Mouse (Mus musculus): ENCODE measurements at regions not wholly inside any gene's neighbourhood (a gene's known extent, or its start where the extent isn't known, plus 50 kb on each side); places are given as distances from the start of the nearest gene placed in this dataset.

- Histone ChIP-seq H3K4me2 (replicated peaks) (no peak overlapping the region), H3K27me3 (replicated peaks) (no peaks in the 10 kb centered on the region), H3K27ac (no peak overlapping the region), H3K9me3 (no peaks in the 10 kb centered on the region), H3K36me3 (no peaks in the 10 kb centered on the region), H3K4me3 (replicated peaks) (no peak overlapping the region), H3K9ac (no peak overlapping the region), H3K4me1 (replicated peaks) (no peaks in the 10 kb centered on the region)
- WGBS, result 73% methylated on average over 3 of the region's 3 CpGs
- ATAC-seq, result no peak
Measured at GRCm38 (mm10) chr1:56453756-56454155, 183.5 kb downstream of the Hsfy2 start.

- 74% methylated on average over 1 of the region's 1 CpGs for WGBS
- H3K9me3 ChIP-seq, result no peaks in the 10 kb centered on the region
- H3K4me2 ChIP-seq (replicated peaks), result no peak overlapping the region
- no peak overlapping the region for H3K4me3 ChIP-seq (replicated peaks)
- no peaks in the 10 kb centered on the region for H3K27me3 ChIP-seq (replicated peaks)
- no peaks in the 10 kb centered on the region for H3K36me3 ChIP-seq
- no peaks in the 10 kb centered on the region for H3K4me1 ChIP-seq (replicated peaks)
- H3K27ac ChIP-seq, result no peak overlapping the region
- ATAC-seq, result no peak
- no peak overlapping the region for H3K9ac ChIP-seq
Measured at GRCm38 (mm10) chr1:56442835-56443234, 194.4 kb downstream of the Hsfy2 start.

GRCm38 (mm10) chr1:56406786-56407185 is 230.4 kb downstream of the Hsfy2 start:
- no peaks in the 10 kb centered on the region for H3K4me1 ChIP-seq (replicated peaks)
- H3K4me2 ChIP-seq (replicated peaks), result no peak overlapping the region
- no peaks in the 10 kb centered on the region for H3K27me3 ChIP-seq (replicated peaks)
- no peak overlapping the region for H3K9ac ChIP-seq
- no peak overlapping the region for H3K4me3 ChIP-seq (replicated peaks)
- ATAC-seq, result no peak
- no peak overlapping the region for H3K27ac ChIP-seq
- 79% methylated on average over 1 of the region's 1 CpGs for WGBS
- no peaks in the 10 kb centered on the region for H3K36me3 ChIP-seq
- H3K9me3 ChIP-seq, result no peaks in the 10 kb centered on the region

- no peaks in the 10 kb centered on the region for H3K9me3 ChIP-seq
- H3K4me3 ChIP-seq (replicated peaks), result no peak overlapping the region
- H3K4me1 ChIP-seq (replicated peaks), result no peaks in the 10 kb centered on the region
- H3K9ac ChIP-seq, result no peak overlapping the region
- no peaks in the 10 kb centered on the region for H3K27me3 ChIP-seq (replicated peaks)
- no peak overlapping the region for H3K4me2 ChIP-seq (replicated peaks)
- H3K36me3 ChIP-seq, result no peaks in the 10 kb centered on the region
- WGBS, result 78% methylated on average over 2 of the region's 2 CpGs
- no peak for ATAC-seq
- H3K27ac ChIP-seq, result no peak overlapping the region
Measured at GRCm38 (mm10) chr1:56403351-56403750, 233.9 kb downstream of the Hsfy2 start.

GRCm38 (mm10) chr1:56395832-56396231 is 241.4 kb downstream of the Hsfy2 start:
- Histone ChIP-seq H3K4me3 (replicated peaks) (no peak overlapping the region), H3K9me3 (no peaks in the 10 kb centered on the region), H3K27ac (no peak overlapping the region), H3K27me3 (replicated peaks) (no peaks in the 10 kb centered on the region), H3K36me3 (no peaks in the 10 kb centered on the region), H3K4me2 (replicated peaks) (no peak overlapping the region), H3K9ac (no peak overlapping the region), H3K4me1 (replicated peaks) (no peaks in the 10 kb centered on the region)
- no peak for ATAC-seq
- WGBS, result 78% methylated on average over 6 of the region's 6 CpGs

GRCm38 (mm10) chr1:56387086-56387485 is 250.1 kb downstream of the Hsfy2 start:
- no peaks in the 10 kb centered on the region for H3K36me3 ChIP-seq
- ATAC-seq, result no peak
- no peaks in the 10 kb centered on the region for H3K4me1 ChIP-seq (replicated peaks)
- no peaks in the 10 kb centered on the region for H3K27me3 ChIP-seq (replicated peaks)
- H3K9me3 ChIP-seq, result no peaks in the 10 kb centered on the region
- no peak overlapping the region for H3K4me2 ChIP-seq (replicated peaks)
- H3K4me3 ChIP-seq (replicated peaks), result no peak overlapping the region
- H3K9ac ChIP-seq, result no peak overlapping the region
- WGBS, result 59% methylated on average over 6 of the region's 6 CpGs
- no peak overlapping the region for H3K27ac ChIP-seq

GRCm38 (mm10) chr1:56366319-56366718 is 270.9 kb downstream of the Hsfy2 start:
- Histone ChIP-seq H3K27ac (no peak overlapping the region), H3K9ac (no peak overlapping the region), H3K4me3 (replicated peaks) (no peak overlapping the region), H3K4me1 (replicated peaks) (no peaks in the 10 kb centered on the region), H3K4me2 (replicated peaks) (no peak overlapping the region), H3K9me3 (no peaks in the 10 kb centered on the region), H3K27me3 (replicated peaks) (no peaks in the 10 kb centered on the region), H3K36me3 (no peaks in the 10 kb centered on the region)
- ATAC-seq, result no peak
- 73% methylated on average over 2 of the region's 2 CpGs for WGBS

GRCm38 (mm10) chr1:56360857-56361256 is 276.4 kb downstream of the Hsfy2 start:
- ATAC-seq, result no peak
- Histone ChIP-seq H3K4me3 (replicated peaks) (no peak overlapping the region), H3K9me3 (no peaks in the 10 kb centered on the region), H3K27me3 (replicated peaks) (no peaks in the 10 kb centered on the region), H3K4me2 (replicated peaks) (no peak overlapping the region), H3K9ac (no peak overlapping the region), H3K4me1 (replicated peaks) (no peaks in the 10 kb centered on the region), H3K36me3 (no peaks in the 10 kb centered on the region), H3K27ac (no peak overlapping the region)
- WGBS, result 81% methylated on average over 5 of the region's 5 CpGs

- Histone ChIP-seq H3K4me2 (replicated peaks) (no peak overlapping the region), H3K9me3 (no peaks in the 10 kb centered on the region), H3K9ac (no peak overlapping the region), H3K36me3 (no peaks in the 10 kb centered on the region), H3K27ac (no peak overlapping the region), H3K27me3 (replicated peaks) (no peaks in the 10 kb centered on the region), H3K4me1 (replicated peaks) (no peaks in the 10 kb centered on the region), H3K4me3 (replicated peaks) (no peak overlapping the region)
- no peak for ATAC-seq
- WGBS, result 65% methylated on average over 4 of the region's 4 CpGs
Measured at GRCm38 (mm10) chr1:56346638-56347037, 290.6 kb downstream of the Hsfy2 start.

GRCm38 (mm10) chr1:56344952-56345351 is 292.3 kb downstream of the Hsfy2 start:
- no peak overlapping the region for H3K9ac ChIP-seq
- H3K36me3 ChIP-seq, result no peaks in the 10 kb centered on the region
- H3K4me3 ChIP-seq (replicated peaks), result no peak overlapping the region
- no peaks in the 10 kb centered on the region for H3K27me3 ChIP-seq (replicated peaks)
- 75% methylated on average over 6 of the region's 6 CpGs for WGBS
- no peak overlapping the region for H3K27ac ChIP-seq
- H3K4me2 ChIP-seq (replicated peaks), result no peak overlapping the region
- no peaks in the 10 kb centered on the region for H3K4me1 ChIP-seq (replicated peaks)
- ATAC-seq, result no peak
- no peaks in the 10 kb centered on the region for H3K9me3 ChIP-seq

GRCm38 (mm10) chr1:56327381-56327780 is 309.9 kb downstream of the Hsfy2 start:
- H3K4me2 ChIP-seq (replicated peaks), result no peak overlapping the region
- no peak overlapping the region for H3K4me3 ChIP-seq (replicated peaks)
- H3K4me1 ChIP-seq (replicated peaks), result no peaks in the 10 kb centered on the region
- H3K27ac ChIP-seq, result no peak overlapping the region
- no peaks in the 10 kb centered on the region for H3K27me3 ChIP-seq (replicated peaks)
- H3K9me3 ChIP-seq, result no peaks in the 10 kb centered on the region
- H3K9ac ChIP-seq, result no peak overlapping the region
- WGBS, result 79% methylated on average over 5 of the region's 5 CpGs
- no peaks in the 10 kb centered on the region for H3K36me3 ChIP-seq
- ATAC-seq, result no peak

- no peak for ATAC-seq
- no peak overlapping the region for H3K27ac ChIP-seq
Measured at GRCm38 (mm10) chr1:56308586-56308985, 328.6 kb downstream of the Hsfy2 start.

GRCm38 (mm10) chr1:56294391-56294790 is 342.8 kb downstream of the Hsfy2 start:
- H3K27ac ChIP-seq, result no peak overlapping the region
- H3K36me3 ChIP-seq, result no peaks in the 10 kb centered on the region
- 63% methylated on average over 2 of the region's 2 CpGs for WGBS
- H3K27me3 ChIP-seq (replicated peaks), result no peaks in the 10 kb centered on the region
- ATAC-seq, result no peak
- H3K4me1 ChIP-seq (replicated peaks), result no peaks in the 10 kb centered on the region
- no peak overlapping the region for H3K9ac ChIP-seq
- no peaks in the 10 kb centered on the region for H3K9me3 ChIP-seq
- no peak overlapping the region for H3K4me2 ChIP-seq (replicated peaks)
- H3K4me3 ChIP-seq (replicated peaks), result no peak overlapping the region

More at GRCm38 (mm10) chr1:56308586-56308985, 328.6 kb downstream of the Hsfy2 start:
- 60% methylated on average over 3 of the region's 3 CpGs for WGBS
- no peaks in the 10 kb centered on the region for H3K27me3 ChIP-seq (replicated peaks)
- no peaks in the 10 kb centered on the region for H3K36me3 ChIP-seq
- H3K4me3 ChIP-seq (replicated peaks), result no peak overlapping the region
- no peak overlapping the region for H3K4me2 ChIP-seq (replicated peaks)
- no peaks in the 10 kb centered on the region for H3K4me1 ChIP-seq (replicated peaks)
- H3K9me3 ChIP-seq, result no peaks in the 10 kb centered on the region
- no peak overlapping the region for H3K9ac ChIP-seq

- ATAC-seq, result no peak
- no peaks in the 10 kb centered on the region for H3K9me3 ChIP-seq
- no peaks in the 10 kb centered on the region for H3K36me3 ChIP-seq
- H3K9ac ChIP-seq, result no peak overlapping the region
- H3K4me3 ChIP-seq (replicated peaks), result no peak overlapping the region
- no peak overlapping the region for H3K4me2 ChIP-seq (replicated peaks)
- no peaks in the 10 kb centered on the region for H3K4me1 ChIP-seq (replicated peaks)
- H3K27ac ChIP-seq, result no peak overlapping the region
- no peaks in the 10 kb centered on the region for H3K27me3 ChIP-seq (replicated peaks)
- WGBS, result 43% methylated on average over 1 of the region's 1 CpGs
Measured at GRCm38 (mm10) chr1:56289748-56290147, 347.5 kb downstream of the Hsfy2 start.
